Mouse (Mus musculus) thymus, adult 2 months (tissue): ENCODE measurements around the gene Telo2.

Experiments used
- CTCF ChIP-seq: fragments of 200-500 bp; IDR thresholded peaks from 2 replicates; pipeline ENCODE4 v1.5.1; 2012; ENCODE audit warnings: mild to moderate bottlenecking, control low read depth, low read length, moderate library complexity, borderline replicate concordance; ENCODE audit not compliant: control insufficient read depth, poor library complexity, insufficient read depth; ENCODE audit errors: extremely low read depth
- POLR2A ChIP-seq: fragments of 200-500 bp; IDR thresholded peaks from 2 replicates; pipeline ENCODE4 v1.6.1; 2012; ENCODE audit warnings: mild to moderate bottlenecking, low read length, control low read depth, moderate library complexity; ENCODE audit not compliant: control insufficient read depth, poor library complexity, insufficient read depth; ENCODE audit errors: extremely low read depth

- TF ChIP-seq POLR2A (no peak), CTCF (no peak)
These were observed 1.5 kb upstream of the Telo2 start for GRCm38 (mm10) chr17:25117263-25117662.
